Mouse (Mus musculus) C2C12 (cell line): ENCODE measurements around the gene Tspan4. TPM values are rescaled to one million over a fixed set of nuclear protein-coding genes. Genes with fewer than 3 reads are reported as not detected.

ENCODE experiments used
- H3K27me3 ChIP-seq: one replicate; pipeline ENCODE4 v1.6.1; 2011; ENCODE audit not compliant: control insufficient read depth, insufficient read depth, insufficient read length
- H3K36me3 ChIP-seq: one replicate; pipeline ENCODE4 v1.6.1; 2011; ENCODE audit not compliant: control insufficient read depth, insufficient read depth
- H3K4me3 ChIP-seq: one replicate; pipeline ENCODE4 v1.5.1; 2011; ENCODE audit warnings: mild to moderate bottlenecking, control low read depth; ENCODE audit not compliant: poor library complexity, insufficient read depth, severe bottlenecking
- H3K79me2 ChIP-seq: one replicate; pipeline ENCODE4 v1.6.1; 2011; ENCODE audit not compliant: control insufficient read depth, insufficient read depth
- H3K79me3 ChIP-seq: one replicate; pipeline ENCODE4 v1.6.1; 2011; ENCODE audit warnings: low read depth, control low read depth
- H3ac ChIP-seq: one replicate; pipeline ENCODE3; 2011; ENCODE audit warnings: low read depth; ENCODE audit not compliant: control insufficient read depth, insufficient read length
- CEBPB ChIP-seq: IDR thresholded peaks from one replicate; pipeline ENCODE4 v1.6.1; 2011; ENCODE audit warnings: low read depth, mild to moderate bottlenecking, control low read depth, moderate library complexity
- CTCF ChIP-seq: IDR thresholded peaks from one replicate; pipeline ENCODE4 v1.5.1; 2011; ENCODE audit not compliant: control insufficient read depth, insufficient read depth, insufficient read length
- FOSL1 ChIP-seq: IDR thresholded peaks from one replicate; pipeline ENCODE4 v1.8.0; 2011; ENCODE audit warnings: mild to moderate bottlenecking, low read length; ENCODE audit not compliant: poor library complexity, insufficient read depth, severe bottlenecking
- MAX ChIP-seq: IDR thresholded peaks from one replicate; pipeline ENCODE4 v1.6.1; 2011; ENCODE audit warnings: mild to moderate bottlenecking, control low read depth
- MYOD1 ChIP-seq: IDR thresholded peaks from one replicate; pipeline ENCODE4 v1.6.1; 2011; ENCODE audit warnings: low read depth; ENCODE audit not compliant: control insufficient read depth, insufficient read length
- MYOG ChIP-seq: IDR thresholded peaks from one replicate; pipeline ENCODE4 v1.6.1; 2011; ENCODE audit not compliant: control insufficient read depth, insufficient read length; ENCODE audit errors: extremely low read depth
- USF1 ChIP-seq: IDR thresholded peaks from one replicate; pipeline ENCODE4 v1.6.1; 2011; ENCODE audit warnings: low read depth, mild to moderate bottlenecking, control low read depth, moderate library complexity
- polyA plus RNA-seq: library from polyadenylated mRNA; unstranded; fragments of >200 nt; fragmentation: generic; extraction: Trizol; gene quantifications from one replicate; pipeline ENCODE4 v1.2.1, GENCODE M21; 2012; ENCODE audit warnings: missing spikeins

Tspan4 gene
- polyA plus RNA-seq, 1 experiment = 278 TPM

DNA sequence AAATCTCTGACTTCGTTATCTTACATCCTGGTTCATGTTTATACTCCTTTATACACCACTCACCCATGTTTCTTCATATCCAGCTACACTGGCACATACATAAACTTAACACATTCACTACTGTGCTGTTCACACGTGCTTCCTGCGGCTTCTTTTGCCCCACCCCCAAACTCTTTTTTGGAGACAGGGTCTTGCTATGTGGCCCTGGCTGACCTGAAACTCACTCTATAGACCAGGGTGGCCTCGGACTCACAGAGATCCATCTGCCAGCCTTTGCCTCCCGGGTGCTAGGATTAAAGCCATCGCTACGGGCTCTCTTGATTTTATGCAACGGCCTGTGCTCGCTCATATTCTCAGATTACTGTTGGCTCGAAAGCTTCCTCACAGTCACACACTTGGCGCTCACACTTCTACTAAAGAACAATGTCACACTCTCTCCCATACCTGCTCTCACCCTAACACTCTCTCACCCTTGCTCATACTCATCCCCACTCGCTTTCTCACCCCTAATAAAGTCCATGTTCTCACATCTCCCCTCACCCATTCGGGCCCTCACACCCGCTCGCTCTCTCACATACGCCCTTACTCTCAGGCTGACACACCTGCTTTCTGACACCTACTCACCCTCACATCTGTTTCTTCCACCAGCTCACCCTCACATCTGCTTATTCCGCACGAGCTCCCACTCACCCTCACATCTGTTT lies 64.0 kb downstream of the Tspan4 start:
- Histone ChIP-seq H3K27me3 (no peaks in the 10 kb centered on the region), H3ac (peak overlapping the region; percentile 72), H3K36me3 (no peaks in the 10 kb centered on the region), H3K79me2 (peaks cover 18% of the 10 kb centered on the region), H3K79me3 (peaks cover 10% of the 10 kb centered on the region), H3K4me3 (peak overlapping the region; percentile 44)
- TF ChIP-seq MAX = no peak
- TF ChIP-seq CTCF = no peak
- TF ChIP-seq FOSL1 = no peak
- TF ChIP-seq MYOG = no peak
- TF ChIP-seq CEBPB = no peak
- TF ChIP-seq MYOD1 = no peak
- TF ChIP-seq USF1 = no peak

DNA sequence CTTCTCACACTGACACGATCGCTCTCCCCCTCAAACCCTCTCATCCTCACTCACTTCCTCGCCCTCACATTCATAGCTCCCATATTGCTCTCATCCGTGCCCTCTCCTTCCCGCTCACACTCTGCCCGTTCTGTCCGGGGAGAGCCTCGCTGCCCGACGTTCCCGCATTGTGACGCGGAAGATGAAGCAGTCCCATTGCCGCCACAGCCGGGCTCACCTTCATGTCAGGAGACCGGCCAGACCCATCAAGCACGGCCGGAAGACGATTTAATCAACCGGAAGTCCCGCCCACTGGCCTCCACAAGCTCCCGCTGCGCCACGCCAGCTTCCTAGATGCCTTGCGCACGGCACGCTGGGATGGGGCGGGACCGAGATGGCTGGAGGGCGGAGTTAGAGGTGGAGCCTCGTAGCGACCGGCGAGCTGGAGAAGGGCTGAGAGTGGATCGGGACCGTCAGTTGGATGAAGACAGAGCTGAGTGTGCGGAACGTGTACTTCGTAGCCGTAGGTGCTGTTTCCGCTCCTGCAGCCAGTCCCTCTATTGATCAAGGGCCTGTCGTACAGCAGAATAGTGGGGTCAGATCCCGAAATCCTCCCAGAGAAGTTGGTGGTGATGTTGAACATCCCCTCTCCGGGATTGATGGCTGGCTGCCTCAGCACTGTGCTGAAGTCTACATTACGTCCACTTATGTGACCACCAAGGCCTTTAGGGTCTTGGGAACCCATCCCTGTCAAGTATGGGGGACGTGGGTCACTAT lies 64.7 kb downstream of the Tspan4 start, which contains the start of gene Chid1:
Chid1 (minus strand) TSS at position 302 of the 756 bp plus-strand sequence.
- H3K4me3 ChIP-seq = peak within 1 kb of the TSS; percentile 44
- no peaks in the 10 kb centered on the region for H3K36me3 ChIP-seq
- TF ChIP-seq USF1 (no peak), CTCF (no peak), MAX (peak; percentile 44), FOSL1 (no peak), CEBPB (no peak)
- H3ac ChIP-seq = peak within 1 kb of the TSS; percentile 72
- H3K27me3 ChIP-seq = no peaks in the 10 kb centered on the region
- H3K79me2 ChIP-seq = peaks cover 18% of the 10 kb centered on the region
- H3K79me3 ChIP-seq = peaks cover 10% of the 10 kb centered on the region

DNA sequence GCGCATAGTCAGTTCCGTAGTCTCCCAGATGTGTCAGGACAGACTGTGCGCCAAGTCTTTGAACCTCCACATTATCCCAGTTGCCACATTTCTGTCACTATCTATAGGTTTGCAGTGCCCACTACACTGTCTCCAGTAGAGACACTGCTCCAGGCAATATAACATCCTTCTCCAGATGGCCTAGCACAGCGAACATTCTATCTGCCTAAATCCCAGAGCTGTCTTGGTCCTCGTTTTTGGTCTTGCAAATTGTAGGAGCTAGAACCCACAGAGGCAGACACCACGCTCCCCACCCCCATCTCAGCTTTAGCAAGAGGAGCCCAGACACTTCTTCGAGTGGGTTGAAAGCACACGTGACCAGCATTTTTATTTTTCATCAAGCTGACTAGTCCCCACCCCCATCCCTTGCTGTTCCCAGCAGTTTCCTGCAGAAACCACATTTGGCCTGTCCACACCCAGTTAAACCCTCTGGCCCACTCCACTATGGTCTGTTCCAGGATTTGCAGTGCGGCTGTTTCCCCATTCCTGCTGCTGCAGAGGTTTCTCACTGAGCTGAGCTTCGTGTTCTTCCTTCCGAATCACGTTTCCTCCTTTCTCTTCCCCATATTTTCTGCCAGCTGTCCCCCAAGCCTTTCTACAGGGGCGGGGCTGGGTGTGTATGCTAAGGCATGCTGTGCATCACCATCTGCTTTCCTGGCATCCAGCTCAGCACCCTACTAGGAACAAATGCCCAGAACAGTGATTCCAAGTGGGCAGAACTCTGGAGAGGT lies 65.5 kb downstream of the Tspan4 start:
- Histone ChIP-seq H3K79me3 (peaks cover 10% of the 10 kb centered on the region), H3K36me3 (no peaks in the 10 kb centered on the region), H3K79me2 (peaks cover 18% of the 10 kb centered on the region), H3ac (peak overlapping the region; percentile 41), H3K27me3 (no peaks in the 10 kb centered on the region), H3K4me3 (peak overlapping the region; percentile 44)
- TF ChIP-seq MYOG = no peak
- peak; percentile 22 for TF ChIP-seq MAX
- TF ChIP-seq CEBPB = no peak
- TF ChIP-seq USF1 = peak; percentile 96
- TF ChIP-seq MYOD1 = peak; percentile 16
- no peak for TF ChIP-seq FOSL1
- TF ChIP-seq CTCF = no peak

DNA sequence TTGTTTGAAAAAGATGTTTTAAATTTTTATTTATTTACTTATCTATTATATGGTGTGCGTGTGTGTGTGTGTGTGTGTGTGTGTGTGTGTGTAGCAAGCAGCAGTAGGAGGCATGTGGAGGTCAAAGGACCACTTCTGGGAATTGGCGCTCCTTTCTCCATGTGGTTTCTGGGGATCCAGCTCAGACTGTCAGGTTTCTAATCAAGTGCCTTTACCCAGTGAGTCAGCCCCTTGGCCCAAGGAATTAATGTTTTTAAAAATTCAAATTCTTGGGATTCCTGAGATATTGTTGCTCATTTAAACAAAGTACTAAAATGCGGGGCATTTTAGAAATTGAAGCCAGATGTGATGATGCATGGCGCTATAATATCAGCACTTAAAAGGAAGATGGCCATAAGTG lies 66.6 kb downstream of the Tspan4 start:
- Histone ChIP-seq H3ac (no peak overlapping the region), H3K27me3 (no peaks in the 10 kb centered on the region), H3K79me3 (peaks cover 10% of the 10 kb centered on the region), H3K4me3 (no peak overlapping the region), H3K79me2 (peaks cover 18% of the 10 kb centered on the region), H3K36me3 (no peaks in the 10 kb centered on the region)
- TF ChIP-seq MYOD1 = no peak
- peak; percentile 26 for TF ChIP-seq FOSL1
- TF ChIP-seq MAX = peak; percentile 31
- TF ChIP-seq USF1 = peak; percentile 11

DNA sequence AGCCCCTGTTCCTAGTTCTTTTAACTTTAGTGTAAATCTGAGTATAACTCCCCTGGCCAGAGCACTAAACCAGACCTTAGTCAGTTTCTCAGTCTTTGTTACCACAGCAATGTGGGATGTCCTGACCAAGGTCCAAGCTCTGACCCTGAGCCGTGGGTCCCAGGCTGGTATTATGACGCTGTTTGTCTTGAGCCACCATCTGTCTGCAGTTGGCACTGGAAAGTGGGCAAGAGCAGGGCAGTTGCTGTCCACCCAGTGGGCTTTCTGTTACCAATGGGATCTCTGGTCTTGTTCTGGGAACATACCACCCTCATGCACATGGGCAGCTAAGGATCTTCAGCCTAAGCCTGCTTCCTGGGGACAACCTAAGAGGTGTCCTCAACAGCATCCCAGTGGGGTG lies 67.5 kb downstream of the Tspan4 start:
- Histone ChIP-seq H3K79me2 (peaks cover 18% of the 10 kb centered on the region), H3K4me3 (no peak overlapping the region), H3K79me3 (peaks cover 10% of the 10 kb centered on the region), H3K27me3 (no peaks in the 10 kb centered on the region), H3K36me3 (no peaks in the 10 kb centered on the region), H3ac (no peak overlapping the region)
- TF ChIP-seq MYOD1 (no peak), MYOG (no peak), CEBPB (no peak), USF1 (no peak), CTCF (no peak), FOSL1 (no peak), MAX (no peak)

Other genes with a start within 250 kb of the Tspan4 start
- gene Phrf1, start 246.5 kb upstream of the Tspan4 start, polyA plus RNA-seq = 60.2 TPM
- 0.35 TPM for gene Irf7, start 208.8 kb upstream of the Tspan4 start, polyA plus RNA-seq
- gene Cdhr5, start 198.5 kb upstream of the Tspan4 start, polyA plus RNA-seq = 0.04 TPM
- gene Sct, start 196.1 kb upstream of the Tspan4 start, polyA plus RNA-seq = 16.1 TPM
- gene Drd4, start 183.2 kb upstream of the Tspan4 start, polyA plus RNA-seq = 0.01 TPM
- gene Deaf1, start 147.6 kb upstream of the Tspan4 start, polyA plus RNA-seq = 21.4 TPM
- 18.9 TPM for gene Tmem80, start 147.5 kb upstream of the Tspan4 start, polyA plus RNA-seq
- gene Eps8l2, start 136.4 kb upstream of the Tspan4 start, polyA plus RNA-seq = 0.67 TPM
- 252 TPM for gene Taldo1, start 83.0 kb upstream of the Tspan4 start, polyA plus RNA-seq
- gene Gatd1, start 61.1 kb upstream of the Tspan4 start, polyA plus RNA-seq = 14.9 TPM
- 2.4 TPM for gene Cend1, start 45.7 kb upstream of the Tspan4 start, polyA plus RNA-seq
- gene Slc25a22, start 37.3 kb upstream of the Tspan4 start, polyA plus RNA-seq = 16.2 TPM
- gene Pidd1, start 31.2 kb upstream of the Tspan4 start, polyA plus RNA-seq = 9.5 TPM
- gene Rplp2, start 27.9 kb upstream of the Tspan4 start, polyA plus RNA-seq = 4,785 TPM
- 32.8 TPM for gene Pnpla2, start 20.0 kb upstream of the Tspan4 start, polyA plus RNA-seq
- gene Cracr2b, start 14.1 kb upstream of the Tspan4 start, polyA plus RNA-seq = 4.5 TPM
- gene Cd151, start 7.8 kb upstream of the Tspan4 start, polyA plus RNA-seq = 334 TPM
- 124 TPM for gene Polr2l, start 108 bp upstream of the Tspan4 start, polyA plus RNA-seq
- gene Chid1, start 64.6 kb downstream of the Tspan4 start, polyA plus RNA-seq = 27.4 TPM
- 92.7 TPM for gene Ap2a2, start 86.9 kb downstream of the Tspan4 start, polyA plus RNA-seq
- gene Muc6, start 180.1 kb downstream of the Tspan4 start, polyA plus RNA-seq = 0.27 TPM
- gene Muc2, start 215.1 kb downstream of the Tspan4 start, polyA plus RNA-seq = 0.02 TPM